Mouse (Mus musculus) CH12.LX (cell line): Measurements from ENCODE around the gene Rhobtb1.

Experiments used
- CTCF ChIP-seq, 2 experiments: IDR thresholded peaks in 1 of 2; conservative IDR thresholded peaks in 1 of 2; 2 replicates each; pipeline ENCODE4 v1.5.1; 2011 to 2012; ENCODE audit warnings: low read depth in 2 of 2, low read length in 2 of 2, improper control_type of control experiment in 1 of 2, inconsistent platforms in 1 of 2, mild to moderate bottlenecking in 1 of 2, moderate library complexity in 1 of 2
- EP300 ChIP-seq: IDR thresholded peaks from 2 replicates; pipeline ENCODE4 v1.6.1; 2011; ENCODE audit warnings: low read length, improper control_type of control experiment
- HCFC1 ChIP-seq: IDR thresholded peaks from 2 replicates; pipeline ENCODE4 v1.6.1; 2012; ENCODE audit warnings: low read depth, mild to moderate bottlenecking, inconsistent platforms, low read length, improper control_type of control experiment
- MAFK ChIP-seq: IDR thresholded peaks from 2 replicates; pipeline ENCODE4 v1.6.1; 2011; ENCODE audit warnings: low read length, improper control_type of control experiment; ENCODE audit not compliant: insufficient replicate concordance
- MAX ChIP-seq: IDR thresholded peaks from 2 replicates; pipeline ENCODE4 v1.6.1; 2011; ENCODE audit warnings: low read length, improper control_type of control experiment
- POLR2A ChIP-seq: IDR thresholded peaks from 2 replicates; pipeline ENCODE4 v1.6.1; 2011; ENCODE audit warnings: low read depth, mild to moderate bottlenecking, improper control_type of control experiment, low read length
- TBP ChIP-seq: conservative IDR thresholded peaks from 2 replicates; pipeline ENCODE4 v1.6.1; 2011; ENCODE audit warnings: low read depth, low read length, improper control_type of control experiment
- USF1 ChIP-seq: IDR thresholded peaks from 2 replicates; pipeline ENCODE4 v1.6.1; 2014; ENCODE audit warnings: low read depth, mild to moderate bottlenecking, inconsistent platforms, low read length, improper control_type of control experiment
- ZNF384 ChIP-seq: IDR thresholded peaks from 2 replicates; pipeline ENCODE4 v1.6.1; 2012; ENCODE audit warnings: low read depth, low read length, improper control_type of control experiment, inconsistent platforms

DNA sequence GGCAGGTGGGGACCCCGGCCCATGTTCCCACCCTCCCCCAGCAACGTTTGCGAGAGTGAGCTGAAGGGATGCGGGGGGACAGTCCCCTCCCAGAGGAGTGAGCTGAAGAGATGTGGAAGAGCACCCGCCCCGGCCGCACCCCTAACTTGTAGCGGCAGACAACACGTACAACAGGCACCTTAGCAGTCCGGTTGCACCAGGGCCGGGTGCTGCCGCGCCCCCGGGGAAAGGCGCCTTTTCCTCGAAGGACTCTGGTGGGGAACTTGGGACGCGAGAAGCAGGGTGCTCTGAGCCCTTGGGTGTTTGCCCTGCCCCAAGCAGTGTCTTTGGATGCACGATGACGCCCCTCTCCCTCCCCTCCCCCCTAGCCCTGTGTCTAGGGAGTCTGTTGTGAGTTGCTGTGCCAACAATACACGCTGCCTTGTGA is 62.2 kb downstream of the Rhobtb1 start:
- TF ChIP-seq EP300 (no peak), CTCF (conservative IDR thresholded peaks at IDR 0.05 in 1 of 2, IDR thresholded peaks at IDR 0.05 in 1 of 2; ENCODE audit: low read depth in 2 of 2, low read length in 2 of 2) (no peak), HCFC1 (no peak), MAFK (no peak), TBP (no peak), MAX (no peak), USF1 (no peak), ZNF384 (no peak), POLR2A (no peak)
